ENCODE assay signal across 8 mouse cellular contexts in genomic region chr11:45991604-45992003, GRCm38 (mm10). TPM values are rescaled to one million over a fixed set of nuclear protein-coding genes. Genes with fewer than 3 reads are reported as not detected.
DNase-seq lines count a peak whose midpoint lies in the region.

No protein-coding gene starts in this region.

- DNase-seq in right cerebral cortex, postnatal 14 days: peak; percentile 11
- DNase-seq in right cerebral cortex, adult 18-20 months: no peak
- DNase-seq in forelimb bud, embryonic 11.5 days (ENCODE audit: low read depth, low spot score): peak; percentile 13
- DNase-seq in kidney, postnatal 10 days: peak; percentile 62
- DNase-seq in lung, postnatal 25 days (ENCODE audit: low spot score): peak; percentile 26
- peak; percentile 70 for DNase-seq in testis, postnatal 10 days (ENCODE audit: low spot score)
- DNase-seq in B cell, adult 2 months: no peak
- DNase-seq in layer of hippocampus, adult 18-20 months (ENCODE audit: low spot score in 2 of 2): no peak

RNA-seq across cellular contexts. Expression of gene Sox30, which starts 11.5 kb away (rescaled TPM):
- under 1 TPM in 1 of 2 experiments, not detected in 1; 0.10 TPM for total RNA-seq in layer of hippocampus, adult 18-20 months (2021)

RNA-seq across cellular contexts. Expression of gene Thg1l, which starts 36.3 kb away (rescaled TPM):
- 1 to 10 TPM; 9.4 to 9.7 TPM for total RNA-seq in layer of hippocampus, adult 18-20 months (2021)

RNA-seq across cellular contexts. Expression of gene Lsm11, which starts 46.9 kb away (rescaled TPM):
- 10 to 100 TPM; 24.4 to 28.8 TPM for total RNA-seq in layer of hippocampus, adult 18-20 months (2021)

Comparison
In these comparisons a context has a peak if more than half of its experiments do, and no peak if none do; other contexts are left out.
1. DNase-seq: peak in right cerebral cortex, postnatal 14 days (single experiment), forelimb bud, embryonic 11.5 days (single experiment), kidney, postnatal 10 days (single experiment), lung, postnatal 25 days (single experiment) and testis, postnatal 10 days (single experiment); none in right cerebral cortex, adult 18-20 months (single experiment), B cell, adult 2 months (0 of 2) and layer of hippocampus, adult 18-20 months (0 of 2).